Mouse (Mus musculus): ENCODE results near the gene Wars. TPM values are rescaled to one million over a fixed set of nuclear protein-coding genes. Genes with fewer than 3 reads are reported as not detected.
A peak's percentile ranks its signal among the peaks of the same experiment; 100 is the strongest.

Gene Wars
- 120 and 123 TPM in 2 replicates for polyA plus RNA-seq (2016; fragmentation: Nextera tagmentation; extraction: Ambion mirVana)

GRCm38 (mm10) chr12:108893715-108894431 is at the start of gene Wars:
TSS of gene Wars (minus strand) at chr12:108894174.
- peaks cover 15% of the 10 kb centered on the region for H3K4me1 ChIP-seq
- no peaks in the 10 kb centered on the region for H3K27me3 ChIP-seq (replicated peaks)
- H3K9ac ChIP-seq: peak within 1 kb of the TSS; percentile 83
- no peaks in the 10 kb centered on the region for H3K9me3 ChIP-seq
- peak within 1 kb of the TSS; percentile 88 for H3K4me3 ChIP-seq
- under 1% methylated on average over 58 of the region's 58 CpGs for WGBS
- H3K4me2 ChIP-seq (replicated peaks): peak within 1 kb of the TSS; percentile 96
- peaks cover 19% of the 10 kb centered on the region for H3K36me3 ChIP-seq
- ATAC-seq (ENCODE audit: low FRiP score, low read depth): peak; percentile 99
- H3K27ac ChIP-seq: no peak within 1 kb of the TSS

- Histone ChIP-seq H3K4me3 (no peak overlapping the region), H3K27me3 (replicated peaks) (no peaks in the 10 kb centered on the region), H3K4me1 (no peaks in the 10 kb centered on the region), H3K27ac (no peak overlapping the region), H3K9ac (no peak overlapping the region), H3K36me3 (no peaks in the 10 kb centered on the region), H3K9me3 (no peaks in the 10 kb centered on the region), H3K4me2 (replicated peaks) (no peak overlapping the region)
- no peak for ATAC-seq (ENCODE audit: low FRiP score, low read depth)
- WGBS: 88% methylated on average over 14 of the region's 14 CpGs
These were observed 48.4 kb upstream of the Wars start for GRCm38 (mm10) chr12:108942203-108942923.

GRCm38 (mm10) chr12:108941282-108941681 is 47.3 kb upstream of the Wars start:
- no peak overlapping the region for H3K9ac ChIP-seq
- H3K27me3 ChIP-seq (replicated peaks): no peaks in the 10 kb centered on the region
- H3K9me3 ChIP-seq: no peaks in the 10 kb centered on the region
- ATAC-seq (ENCODE audit: low FRiP score, low read depth): no peak
- H3K4me3 ChIP-seq: no peak overlapping the region
- H3K4me2 ChIP-seq (replicated peaks): no peak overlapping the region
- 67% methylated on average over 2 of the region's 2 CpGs for WGBS
- no peak overlapping the region for H3K27ac ChIP-seq
- H3K36me3 ChIP-seq: no peaks in the 10 kb centered on the region
- no peaks in the 10 kb centered on the region for H3K4me1 ChIP-seq

- H3K9me3 ChIP-seq: no peaks in the 10 kb centered on the region
- no peaks in the 10 kb centered on the region for H3K27me3 ChIP-seq (replicated peaks)
- no peak overlapping the region for H3K4me2 ChIP-seq (replicated peaks)
- no peak overlapping the region for H3K27ac ChIP-seq
- no peaks in the 10 kb centered on the region for H3K36me3 ChIP-seq
- H3K4me1 ChIP-seq: no peaks in the 10 kb centered on the region
- no peak for ATAC-seq (ENCODE audit: low FRiP score, low read depth)
- WGBS: 42% methylated on average over 1 of the region's 1 CpGs
- no peak overlapping the region for H3K4me3 ChIP-seq
- no peak overlapping the region for H3K9ac ChIP-seq
These were observed 46.3 kb upstream of the Wars start for GRCm38 (mm10) chr12:108940255-108940654.

GRCm38 (mm10) chr12:108939317-108939716 is 45.3 kb upstream of the Wars start:
- H3K36me3 ChIP-seq: no peaks in the 10 kb centered on the region
- H3K9me3 ChIP-seq: no peaks in the 10 kb centered on the region
- no peak overlapping the region for H3K9ac ChIP-seq
- H3K27ac ChIP-seq: no peak overlapping the region
- H3K27me3 ChIP-seq (replicated peaks): no peaks in the 10 kb centered on the region
- no peak overlapping the region for H3K4me3 ChIP-seq
- WGBS: 80% methylated on average over 9 of the region's 9 CpGs
- no peak for ATAC-seq (ENCODE audit: low FRiP score, low read depth)
- no peaks in the 10 kb centered on the region for H3K4me1 ChIP-seq
- H3K4me2 ChIP-seq (replicated peaks): no peak overlapping the region

GRCm38 (mm10) chr12:108938844-108939243 is 44.9 kb upstream of the Wars start:
- no peak for ATAC-seq (ENCODE audit: low FRiP score, low read depth)
- Histone ChIP-seq H3K4me3 (no peak overlapping the region), H3K27ac (no peak overlapping the region), H3K27me3 (replicated peaks) (no peaks in the 10 kb centered on the region), H3K9ac (no peak overlapping the region), H3K36me3 (no peaks in the 10 kb centered on the region), H3K4me2 (replicated peaks) (no peak overlapping the region), H3K9me3 (no peaks in the 10 kb centered on the region), H3K4me1 (no peaks in the 10 kb centered on the region)
- WGBS: 88% methylated on average over 5 of the region's 5 CpGs

- Histone ChIP-seq H3K36me3 (no peaks in the 10 kb centered on the region), H3K27ac (no peak overlapping the region), H3K4me1 (no peaks in the 10 kb centered on the region), H3K9ac (no peak overlapping the region), H3K4me2 (replicated peaks) (no peak overlapping the region), H3K27me3 (replicated peaks) (no peaks in the 10 kb centered on the region), H3K9me3 (no peaks in the 10 kb centered on the region), H3K4me3 (no peak overlapping the region)
- WGBS: 90% methylated on average over 4 of the region's 4 CpGs
- no peak for ATAC-seq (ENCODE audit: low FRiP score, low read depth)
These were observed 43.5 kb upstream of the Wars start for GRCm38 (mm10) chr12:108937506-108937905.

- Histone ChIP-seq H3K36me3 (no peaks in the 10 kb centered on the region), H3K9ac (no peak overlapping the region), H3K4me3 (no peak overlapping the region), H3K27ac (no peak overlapping the region), H3K9me3 (no peaks in the 10 kb centered on the region), H3K4me2 (replicated peaks) (no peak overlapping the region), H3K4me1 (peaks cover 4% of the 10 kb centered on the region; the same call in 1 of the 2 replicates), H3K27me3 (replicated peaks) (no peaks in the 10 kb centered on the region)
- no peak for ATAC-seq (ENCODE audit: low FRiP score, low read depth)
- 66% methylated on average over 6 of the region's 6 CpGs for WGBS
These were observed 42.9 kb upstream of the Wars start for GRCm38 (mm10) chr12:108936834-108937233.

- WGBS: 82% methylated on average over 6 of the region's 6 CpGs
- no peak overlapping the region for H3K4me3 ChIP-seq
- no peak for ATAC-seq (ENCODE audit: low FRiP score, low read depth)
- H3K4me1 ChIP-seq: peaks cover 9% of the 10 kb centered on the region
- no peak overlapping the region for H3K27ac ChIP-seq
- no peak overlapping the region for H3K4me2 ChIP-seq (replicated peaks)
- H3K9ac ChIP-seq: no peak overlapping the region
- H3K27me3 ChIP-seq (replicated peaks): no peaks in the 10 kb centered on the region
- no peaks in the 10 kb centered on the region for H3K9me3 ChIP-seq
- H3K36me3 ChIP-seq: no peaks in the 10 kb centered on the region
These were observed 40.3 kb upstream of the Wars start for GRCm38 (mm10) chr12:108934231-108934630.

- no peaks in the 10 kb centered on the region for H3K9me3 ChIP-seq
- peaks cover 22% of the 10 kb centered on the region for H3K4me1 ChIP-seq
- WGBS: 25% methylated on average over 3 of the region's 3 CpGs
- no peak overlapping the region for H3K27ac ChIP-seq
- no peak for ATAC-seq (ENCODE audit: low FRiP score, low read depth)
- H3K36me3 ChIP-seq: no peaks in the 10 kb centered on the region
- no peak overlapping the region for H3K4me3 ChIP-seq
- no peaks in the 10 kb centered on the region for H3K27me3 ChIP-seq (replicated peaks)
- H3K4me2 ChIP-seq (replicated peaks): no peak overlapping the region
- H3K9ac ChIP-seq: no peak overlapping the region
These were observed 38.1 kb upstream of the Wars start for GRCm38 (mm10) chr12:108932113-108932512.

- 61% methylated on average over 7 of the region's 7 CpGs for WGBS
- ATAC-seq (ENCODE audit: low FRiP score, low read depth): no peak
- H3K4me1 ChIP-seq: peaks cover 26% of the 10 kb centered on the region
- no peak overlapping the region for H3K4me3 ChIP-seq
- H3K27ac ChIP-seq: no peak overlapping the region
- no peak overlapping the region for H3K4me2 ChIP-seq (replicated peaks)
- no peak overlapping the region for H3K9ac ChIP-seq
- no peaks in the 10 kb centered on the region for H3K27me3 ChIP-seq (replicated peaks)
- no peaks in the 10 kb centered on the region for H3K36me3 ChIP-seq
- no peaks in the 10 kb centered on the region for H3K9me3 ChIP-seq
These were observed 37.5 kb upstream of the Wars start for GRCm38 (mm10) chr12:108931341-108932053.

GRCm38 (mm10) chr12:108929475-108929874 is 35.5 kb upstream of the Wars start:
- Histone ChIP-seq H3K36me3 (no peaks in the 10 kb centered on the region), H3K27me3 (replicated peaks) (no peaks in the 10 kb centered on the region), H3K4me1 (peaks cover 26% of the 10 kb centered on the region), H3K9ac (no peak overlapping the region), H3K4me2 (replicated peaks) (no peak overlapping the region), H3K27ac (no peak overlapping the region), H3K9me3 (no peaks in the 10 kb centered on the region), H3K4me3 (no peak overlapping the region)
- WGBS: 71% methylated on average over 3 of the region's 3 CpGs
- no peak for ATAC-seq (ENCODE audit: low FRiP score, low read depth)

Measured in neural tube, embryonic 12.5 days (tissue).